Mouse (Mus musculus) liver, postnatal 0 days (tissue): ENCODE results near the gene Nr1d1. TPM values are rescaled to one million over a fixed set of nuclear protein-coding genes. Genes with fewer than 3 reads are reported as not detected.
A peak's percentile ranks its signal among the peaks of the same experiment; 100 is the strongest.

Experiments
- ATAC-seq: fragments of 200-750 bp; cut with Nextera tagmentation; 2 replicates; pipeline ENCODE4 v1.8.0; 2017; ENCODE audit warnings: mild to moderate bottlenecking, moderate library complexity
- DNase-seq: peaks from one replicate; pipeline ENCODE4 v3.0.0-alpha.2; 2016
- H3K27ac ChIP-seq: fragments of 300-500 bp; sonication (generic); 2 replicates; pipeline ENCODE4 v1.5.1; 2014; ENCODE audit warnings: antibody characterized with exemption, moderate library complexity, mild to moderate bottlenecking, low read depth
- H3K27me3 ChIP-seq: fragments of 300-500 bp; sonication (generic); 2 replicates; pipeline ENCODE4 v1.6.1; 2014; ENCODE audit warnings: low read length, control low read depth, mixed read lengths; ENCODE audit not compliant: insufficient read depth
- H3K36me3 ChIP-seq: fragments of 300-500 bp; sonication (generic); replicated peaks from 2 replicates; pipeline ENCODE4 v1.6.1; 2014; ENCODE audit warnings: mild to moderate bottlenecking, control low read depth, low read length, moderate library complexity, mixed read lengths; ENCODE audit not compliant: insufficient read depth
- H3K4me1 ChIP-seq: fragments of 300-500 bp; sonication (generic); 2 replicates; pipeline ENCODE4 v1.6.1; 2014; ENCODE audit warnings: antibody characterized with exemption, mild to moderate bottlenecking, control low read depth; ENCODE audit not compliant: insufficient read depth
- H3K4me2 ChIP-seq: fragments of 300-500 bp; sonication (generic); 2 replicates; pipeline ENCODE4 v1.6.1; 2014; ENCODE audit warnings: low read depth, mild to moderate bottlenecking, low read length, moderate library complexity, mixed read lengths
- H3K4me3 ChIP-seq: fragments of 300-500 bp; sonication (generic); 2 replicates; pipeline ENCODE4 v1.5.1; 2014; ENCODE audit warnings: low read depth, low read length
- H3K9ac ChIP-seq: fragments of 300-500 bp; sonication (generic); replicated peaks from 2 replicates; pipeline ENCODE4 v1.6.1; 2014; ENCODE audit warnings: mild to moderate bottlenecking, moderate library complexity
- H3K9me3 ChIP-seq: fragments of 300-500 bp; sonication (generic); 2 replicates; pipeline ENCODE4 v1.6.1; 2016; ENCODE audit warnings: mild to moderate bottlenecking, control low read depth, low read length, mixed read lengths
- CTCF ChIP-seq: sonication (generic); IDR thresholded peaks from 2 replicates; pipeline ENCODE4 v1.5.1; 2016; ENCODE audit warnings: antibody characterized with exemption, low read depth
- EP300 ChIP-seq: IDR thresholded peaks from 2 replicates; pipeline ENCODE4 v1.6.1; 2016; ENCODE audit warnings: antibody characterized with exemption, low read depth, mild to moderate bottlenecking
- WGBS: fragments of 180-500 bp; shearing (Covaris S2); extraction: QIAGEN DNeasy Blood & Tissue Kit; methylation state at CpG from one replicate; pipeline ENCODE4 v1.1.7; 2014; ENCODE audit not compliant: insufficient replicate concordance; 5-methylcytosine and 5-hydroxymethylcytosine counted together
- polyA plus RNA-seq: library from polyadenylated mRNA; unstranded; fragments of >200 nt; fragmentation: Nextera tagmentation; extraction: Ambion mirVana; gene quantifications from 2 replicates; pipeline ENCODE4 v1.2.1, GENCODE M21; 2015

Gene Nr1d1
- polyA plus RNA-seq, 1 experiment from 2014 or later, result 4.2 TPM

GRCm38 (mm10) chr11:98785214-98785613 lies 10.1 kb upstream of the Nr1d1 start:
- Histone ChIP-seq H3K9me3 (no peaks in the 10 kb centered on the region), H3K27me3 (no peaks in the 10 kb centered on the region), H3K4me2 (peak overlapping the region; percentile 65; the same call in 1 of the 2 replicates), H3K4me3 (no peak overlapping the region), H3K27ac (peak overlapping the region; percentile 91), H3K36me3 (no peaks in the 10 kb centered on the region), H3K9ac (peak overlapping the region; percentile 33), H3K4me1 (peaks cover 61% of the 10 kb centered on the region)
- DNase-seq, result no peak
- no peak for ATAC-seq
- 65% methylated on average over 10 of the region's 10 CpGs for WGBS
- TF ChIP-seq CTCF, result no peak
- no peak for TF ChIP-seq EP300

GRCm38 (mm10) chr11:98784139-98784538 lies 9.0 kb upstream of the Nr1d1 start:
- ATAC-seq (no peak), DNase-seq (no peak)
- Histone ChIP-seq H3K4me3 (no peak overlapping the region), H3K4me1 (peaks cover 55% of the 10 kb centered on the region), H3K36me3 (no peaks in the 10 kb centered on the region), H3K9me3 (no peaks in the 10 kb centered on the region), H3K9ac (no peak overlapping the region), H3K27ac (peak overlapping the region; percentile 98), H3K4me2 (no peak overlapping the region), H3K27me3 (no peaks in the 10 kb centered on the region)
- 62% methylated on average over 4 of the region's 4 CpGs for WGBS
- TF ChIP-seq CTCF (no peak), EP300 (no peak)

DNA sequence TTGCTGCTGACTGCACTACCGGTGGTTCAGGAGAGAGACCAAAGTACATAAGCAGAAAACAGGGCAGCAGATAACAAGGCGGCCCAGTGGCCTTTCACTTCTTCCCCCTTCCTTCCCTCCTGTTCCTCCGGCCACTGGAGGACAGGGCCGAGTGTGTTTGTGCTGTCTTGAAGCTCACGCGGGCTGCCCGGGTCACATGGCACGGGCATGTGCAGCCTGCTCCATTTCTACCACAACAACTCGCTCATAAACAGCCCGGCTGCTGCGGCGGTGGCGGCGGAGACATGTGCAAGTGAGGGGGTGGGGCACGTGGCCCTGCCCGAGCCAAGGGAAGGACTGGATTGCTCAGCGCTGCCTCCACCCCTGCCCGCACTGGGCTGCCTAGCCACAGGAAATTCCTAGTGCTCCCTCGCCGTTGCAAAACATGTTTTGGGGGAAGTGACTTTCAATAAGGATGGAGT lies 8.1 kb upstream of the Nr1d1 start:
- Histone ChIP-seq H3K36me3 (no peaks in the 10 kb centered on the region), H3K9me3 (no peaks in the 10 kb centered on the region), H3K27ac (peak overlapping the region; percentile 98), H3K4me1 (peaks cover 50% of the 10 kb centered on the region), H3K9ac (peak overlapping the region; percentile 63), H3K4me3 (peak overlapping the region; percentile 35), H3K4me2 (peak overlapping the region; percentile 74), H3K27me3 (no peaks in the 10 kb centered on the region)
- under 1% methylated on average over 20 of the region's 20 CpGs for WGBS
- ATAC-seq (peak; percentile 82), DNase-seq (peak; percentile 90)
- peak; percentile 86 for TF ChIP-seq EP300
- TF ChIP-seq CTCF, result no peak

- 8% methylated on average over 17 of the region's 17 CpGs for WGBS
- H3K4me1 ChIP-seq, result peaks cover 48% of the 10 kb centered on the region
These were observed 7.6 kb upstream of the Nr1d1 start for GRCm38 (mm10) chr11:98782651-98783235.

GRCm38 (mm10) chr11:98781851-98782512 lies 6.8 kb upstream of the Nr1d1 start:
- WGBS, result 32% methylated on average over 14 of the region's 14 CpGs
- Histone ChIP-seq H3K4me1 (peaks cover 51% of the 10 kb centered on the region), H3K36me3 (no peaks in the 10 kb centered on the region), H3K27ac (peak overlapping the region; percentile 98), H3K9me3 (no peaks in the 10 kb centered on the region), H3K27me3 (no peaks in the 10 kb centered on the region), H3K4me3 (no peak overlapping the region), H3K4me2 (no peak overlapping the region), H3K9ac (no peak overlapping the region)
- ATAC-seq (no peak), DNase-seq (no peak)
- TF ChIP-seq EP300 (no peak), CTCF (no peak)

More at GRCm38 (mm10) chr11:98782651-98783235, 7.6 kb upstream of the Nr1d1 start:
- ATAC-seq (no peak), DNase-seq (peak; percentile 35)
- H3K9me3 ChIP-seq, result no peaks in the 10 kb centered on the region
- H3K27me3 ChIP-seq, result no peaks in the 10 kb centered on the region
- no peaks in the 10 kb centered on the region for H3K36me3 ChIP-seq
- peak overlapping the region; percentile 74 for H3K4me2 ChIP-seq
- H3K9ac ChIP-seq, result peak overlapping the region; percentile 63
- peak overlapping the region; percentile 98 for H3K27ac ChIP-seq
- TF ChIP-seq EP300 (no peak), CTCF (no peak)
- peak overlapping the region; percentile 35 for H3K4me3 ChIP-seq

- Histone ChIP-seq H3K4me2 (no peak overlapping the region), H3K4me3 (no peak overlapping the region), H3K27ac (no peak overlapping the region), H3K27me3 (no peaks in the 10 kb centered on the region), H3K9me3 (no peaks in the 10 kb centered on the region), H3K4me1 (peaks cover 57% of the 10 kb centered on the region), H3K9ac (no peak overlapping the region), H3K36me3 (no peaks in the 10 kb centered on the region)
- no peak for DNase-seq
- TF ChIP-seq CTCF (no peak), EP300 (no peak)
- no peak for ATAC-seq
These were observed 2.8 kb upstream of the Nr1d1 start for GRCm38 (mm10) chr11:98777888-98778287.
